Mouse (Mus musculus) R1 (cell line): ENCODE data around the gene Aspscr1.
A peak's percentile ranks its signal among the peaks of the same experiment; 100 is the strongest.

Experiments used
- DNase-seq: peaks from one replicate; pipeline ENCODE4 v3.0.0-alpha.2; 2018; ENCODE audit warnings: low read depth, low spot score

Gene Aspscr1

DNA sequence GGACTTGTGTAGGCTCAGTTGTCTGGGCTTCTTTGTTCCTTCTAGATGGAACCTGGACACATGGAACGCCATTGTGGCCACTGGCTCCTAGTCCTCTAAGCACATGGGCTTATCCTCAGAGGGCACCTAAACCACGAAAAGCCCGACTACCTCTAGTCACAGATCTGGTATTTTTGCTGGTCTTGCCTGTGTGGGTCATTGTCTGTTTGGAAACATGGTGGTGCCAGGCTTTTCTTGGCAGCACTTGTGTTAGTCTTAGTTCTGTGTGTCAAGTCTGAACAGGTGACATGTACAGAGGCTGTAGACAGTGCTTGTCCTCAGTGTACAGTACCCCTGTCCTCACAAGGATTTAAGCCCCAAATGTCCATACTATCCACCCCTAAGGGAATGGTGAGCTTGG is 10.8 kb downstream of the Aspscr1 start:
- DNase-seq: no peak

DNA sequence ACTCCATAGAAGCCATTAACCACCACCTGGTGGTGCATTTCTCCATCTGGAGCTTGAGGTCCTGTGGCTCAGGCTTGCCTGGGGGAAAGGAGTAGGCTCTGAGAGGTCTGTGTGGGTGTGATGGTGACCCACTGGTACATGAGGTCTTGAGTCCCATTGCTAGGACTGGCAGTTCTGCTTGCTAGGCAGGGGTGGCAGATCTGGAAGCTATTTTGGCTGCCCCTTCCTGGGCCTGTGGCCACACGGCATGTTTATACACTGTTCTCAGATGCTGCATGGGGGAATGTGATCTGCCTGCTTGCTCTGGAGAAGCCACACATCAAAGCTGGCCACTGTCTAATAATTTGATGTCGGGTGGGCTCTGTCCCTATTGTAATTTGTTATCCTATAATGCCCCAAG is 11.3 kb downstream of the Aspscr1 start:
- DNase-seq: no peak

DNA sequence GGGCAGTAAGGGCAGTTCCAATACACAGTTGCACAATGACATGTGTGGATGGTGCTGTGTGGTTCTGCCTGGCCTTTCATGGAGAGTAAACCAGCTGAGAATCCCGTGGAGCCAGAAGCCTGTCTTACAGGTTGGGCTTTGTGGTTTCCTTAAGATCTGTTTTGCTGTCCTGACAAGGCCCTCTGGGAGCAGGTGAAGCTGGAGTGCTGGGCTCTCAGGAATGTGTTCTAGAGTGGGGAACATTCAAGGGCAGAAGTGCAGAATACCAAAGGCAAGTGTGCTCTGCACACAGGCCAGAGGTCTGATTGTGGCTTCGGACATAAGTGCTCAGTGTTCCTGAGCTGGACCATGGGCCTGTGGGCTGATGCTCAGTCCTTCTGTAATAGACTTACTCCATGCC is 11.9 kb downstream of the Aspscr1 start:
- DNase-seq: no peak

DNA sequence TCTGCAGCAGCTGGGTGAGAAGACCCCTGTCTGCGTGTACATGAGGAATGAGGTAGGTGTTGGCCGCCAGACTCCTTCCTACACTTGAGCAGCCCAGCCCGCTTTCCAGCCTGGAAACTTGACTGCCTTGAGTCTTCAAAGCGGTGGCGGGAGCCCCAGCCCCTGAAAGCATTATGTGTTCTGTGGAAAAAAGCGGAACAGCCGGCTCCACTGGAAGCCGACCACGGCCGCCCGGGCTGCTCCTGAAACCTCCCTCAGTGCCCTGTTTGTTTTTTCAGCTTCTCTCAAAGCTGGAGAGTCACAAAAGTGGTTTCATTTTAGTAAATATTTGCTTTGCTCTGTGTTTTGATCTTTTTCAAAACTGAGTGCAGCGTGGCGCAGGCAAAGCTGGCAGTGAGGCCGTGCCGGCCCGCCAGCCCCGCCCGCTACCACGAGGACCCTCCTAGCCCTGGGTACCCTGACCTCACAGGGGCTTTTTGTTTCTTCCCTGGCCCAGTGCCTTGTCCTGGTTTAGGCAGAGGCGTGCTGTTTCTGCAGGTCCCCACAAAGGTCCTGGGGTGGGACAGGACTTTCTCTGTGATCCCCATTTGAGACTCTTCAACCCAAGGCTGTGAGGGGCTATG is 14.0 kb downstream of the Aspscr1 start:
- DNase-seq: no peak

DNA sequence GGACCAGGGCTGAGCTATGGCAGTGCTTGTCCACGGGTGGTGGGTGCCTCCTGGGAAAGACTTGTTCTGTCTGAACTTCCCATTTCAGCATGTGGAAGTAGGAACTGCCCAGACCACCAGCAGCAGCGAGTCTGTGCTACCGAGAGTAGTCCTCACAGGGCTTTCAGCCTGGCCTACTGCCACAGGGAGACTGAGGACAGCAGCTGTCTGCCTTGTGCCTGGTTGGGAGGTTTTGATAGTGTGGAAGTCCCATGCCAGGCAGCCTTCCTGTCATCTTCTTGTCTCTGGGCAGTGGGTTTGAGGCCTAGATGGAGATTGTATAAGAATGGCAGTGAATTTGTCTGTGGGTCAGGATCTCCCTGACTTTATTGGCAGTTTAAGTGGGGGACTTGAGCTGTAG is 16.6 kb downstream of the Aspscr1 start:
- no peak for DNase-seq

DNA sequence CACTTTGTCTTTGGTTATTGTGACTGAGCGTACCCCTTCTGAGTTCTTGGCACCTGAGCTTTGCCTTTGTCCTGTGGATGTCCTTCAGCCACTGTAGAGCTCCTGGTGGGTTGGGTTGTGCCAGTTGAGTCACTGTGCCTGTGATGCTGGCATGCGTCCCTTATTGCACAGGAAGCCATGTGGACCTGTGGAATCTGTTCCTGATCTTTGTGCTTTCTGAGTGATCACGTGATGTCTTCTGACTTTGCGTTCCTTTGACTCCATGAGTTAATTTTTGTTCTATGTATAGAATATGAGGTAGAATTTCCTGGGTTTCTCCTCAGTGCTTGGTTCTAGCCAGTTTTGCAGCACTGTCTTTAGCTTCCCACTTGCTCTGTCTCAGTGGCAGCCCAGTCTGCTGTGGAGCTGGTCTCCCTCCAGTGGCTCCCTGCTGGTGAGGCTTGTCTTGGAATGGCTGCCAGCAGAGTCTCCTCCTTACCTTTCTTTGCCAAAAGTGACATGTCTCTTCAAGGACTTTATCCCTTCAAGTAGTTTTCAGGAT is 19.8 kb downstream of the Aspscr1 start:
- no peak for DNase-seq

DNA sequence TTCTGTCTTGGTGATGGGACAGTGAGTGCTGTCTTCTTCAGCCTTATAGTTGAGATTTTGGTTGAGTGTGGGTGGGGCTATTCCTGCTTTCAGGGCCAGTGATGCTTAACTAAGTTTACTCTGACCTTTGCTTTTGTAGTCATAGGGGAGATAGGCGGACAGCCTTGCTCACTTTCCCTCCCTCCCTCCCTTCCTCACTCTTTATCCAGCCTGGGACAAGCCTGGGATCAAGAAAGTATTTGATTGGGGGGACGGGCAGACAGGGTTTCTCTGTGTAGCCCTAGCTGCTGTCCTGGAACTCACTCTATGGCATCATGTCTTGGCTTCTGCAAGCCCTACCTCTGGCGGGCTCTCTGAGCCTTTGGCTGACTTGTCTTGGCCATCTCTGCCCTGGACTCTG is 20.7 kb downstream of the Aspscr1 start:
- no peak for DNase-seq

DNA sequence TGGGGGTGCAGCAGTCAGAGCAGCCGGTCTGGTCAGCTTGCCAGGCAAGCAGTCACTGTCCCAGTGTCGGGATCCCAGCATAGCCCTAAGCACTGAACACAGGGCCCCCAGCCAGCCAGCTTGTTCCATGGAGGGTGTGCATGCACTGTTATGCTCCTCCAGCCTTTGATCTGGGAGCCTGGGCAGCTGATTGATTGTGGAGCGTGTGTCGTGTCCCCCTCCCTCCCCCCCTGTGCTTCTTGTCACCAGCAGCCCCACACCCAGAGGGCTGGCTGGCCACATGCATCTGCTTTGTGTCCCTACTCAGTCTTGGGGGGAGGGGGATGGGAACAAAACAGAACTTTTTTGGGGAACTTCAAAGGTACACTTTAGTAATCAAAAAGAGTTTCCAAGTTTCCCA is 22.4 kb downstream of the Aspscr1 start:
- no peak for DNase-seq

DNA sequence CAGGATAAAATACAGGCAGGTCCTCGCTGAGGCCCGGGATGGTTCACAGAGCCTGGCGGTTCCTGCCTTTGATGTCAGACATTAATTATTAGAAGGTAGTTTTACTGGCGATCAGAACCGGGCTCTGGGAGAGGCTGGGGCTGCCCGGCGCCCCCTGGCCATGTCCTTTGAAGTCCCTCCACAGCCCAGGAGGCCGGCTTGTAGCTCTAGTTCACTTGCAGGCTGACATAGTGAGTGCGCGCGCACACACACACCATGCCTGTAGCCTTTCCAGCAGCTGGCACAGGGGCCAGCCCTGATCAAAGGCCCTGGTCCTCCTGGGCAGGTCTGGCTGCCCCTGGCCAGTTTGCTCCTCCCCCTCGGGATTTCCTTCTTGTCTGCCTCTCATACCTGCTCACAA is 22.9 kb downstream of the Aspscr1 start:
- DNase-seq: no peak

DNA sequence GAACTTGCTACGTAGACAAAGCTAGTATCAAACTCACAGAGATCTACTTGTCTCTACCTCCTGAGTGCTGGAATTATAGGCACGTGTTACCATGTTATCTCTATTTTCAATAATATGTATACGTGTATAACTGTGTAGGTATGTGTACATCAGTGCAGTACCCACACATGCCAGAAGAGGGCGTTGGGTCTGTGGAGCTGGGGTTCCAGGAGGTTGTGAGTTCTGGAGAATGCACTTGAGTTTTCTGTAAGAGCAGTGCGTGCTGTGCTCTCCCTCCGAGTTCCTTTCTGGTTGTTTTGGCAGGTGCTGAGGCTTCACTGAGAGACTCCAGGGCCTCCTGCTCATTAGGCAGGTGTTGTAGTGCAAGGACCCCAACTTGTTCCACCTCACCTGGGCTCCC is 23.8 kb downstream of the Aspscr1 start:
- DNase-seq: peak; percentile 78

DNA sequence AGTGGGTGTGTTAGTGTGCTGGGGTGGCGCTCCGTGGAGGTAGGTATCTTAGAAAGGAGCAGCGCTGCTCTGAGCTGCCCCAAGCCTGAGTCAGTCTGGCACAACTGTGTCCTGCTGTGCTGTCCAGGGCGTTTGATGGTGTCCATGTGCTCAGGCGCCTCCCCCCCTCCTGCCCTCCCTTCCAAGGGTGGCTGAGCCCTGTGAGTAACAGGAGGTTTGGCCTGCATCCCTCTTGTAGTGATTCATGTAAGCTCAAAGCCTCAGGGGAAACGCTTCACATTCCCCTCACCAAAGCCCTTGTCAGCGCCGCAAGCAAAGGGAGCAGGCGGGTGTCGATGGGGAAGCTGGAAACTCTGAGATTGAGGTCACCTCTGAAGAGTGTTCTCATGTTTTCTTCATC is 25.0 kb downstream of the Aspscr1 start:
- DNase-seq: no peak

DNA sequence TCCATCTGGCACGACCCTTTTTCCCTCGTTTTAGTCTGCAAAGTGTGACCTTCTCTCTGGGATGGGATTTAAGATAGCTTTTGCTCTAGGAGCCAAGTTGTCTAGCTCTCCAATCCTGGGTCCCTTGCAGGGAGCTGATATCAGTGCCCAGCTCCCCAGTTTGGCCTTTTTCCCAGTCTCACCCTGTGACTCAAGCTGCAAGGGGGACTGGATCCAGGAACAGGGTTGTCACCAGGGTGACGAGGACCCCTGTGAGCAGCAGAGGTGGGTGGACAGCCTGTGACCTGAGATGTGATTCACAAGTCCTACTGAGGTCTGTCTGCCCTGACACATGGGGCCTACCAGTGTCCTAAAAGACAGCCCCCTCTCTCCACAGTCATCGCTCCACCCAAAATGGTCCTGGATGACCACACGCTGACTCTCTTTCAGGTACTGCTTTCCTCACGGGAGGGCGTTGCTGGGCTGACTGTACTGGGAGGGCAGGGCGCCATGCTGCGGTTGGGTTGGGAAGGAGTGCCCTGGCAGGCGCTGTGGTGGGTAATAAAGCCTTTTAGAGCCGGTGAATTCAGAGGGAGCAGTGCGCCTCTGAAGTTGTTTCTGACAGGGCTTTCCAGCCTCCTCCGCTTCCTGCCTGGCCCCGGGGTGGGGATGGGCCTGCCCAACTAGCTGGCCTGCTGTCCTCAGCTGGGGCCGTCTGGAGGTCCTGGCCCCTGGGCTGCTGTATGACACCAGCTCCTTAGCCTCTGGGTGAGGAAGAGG is 31.1 kb downstream of the Aspscr1 start:
- no peak for DNase-seq

DNA sequence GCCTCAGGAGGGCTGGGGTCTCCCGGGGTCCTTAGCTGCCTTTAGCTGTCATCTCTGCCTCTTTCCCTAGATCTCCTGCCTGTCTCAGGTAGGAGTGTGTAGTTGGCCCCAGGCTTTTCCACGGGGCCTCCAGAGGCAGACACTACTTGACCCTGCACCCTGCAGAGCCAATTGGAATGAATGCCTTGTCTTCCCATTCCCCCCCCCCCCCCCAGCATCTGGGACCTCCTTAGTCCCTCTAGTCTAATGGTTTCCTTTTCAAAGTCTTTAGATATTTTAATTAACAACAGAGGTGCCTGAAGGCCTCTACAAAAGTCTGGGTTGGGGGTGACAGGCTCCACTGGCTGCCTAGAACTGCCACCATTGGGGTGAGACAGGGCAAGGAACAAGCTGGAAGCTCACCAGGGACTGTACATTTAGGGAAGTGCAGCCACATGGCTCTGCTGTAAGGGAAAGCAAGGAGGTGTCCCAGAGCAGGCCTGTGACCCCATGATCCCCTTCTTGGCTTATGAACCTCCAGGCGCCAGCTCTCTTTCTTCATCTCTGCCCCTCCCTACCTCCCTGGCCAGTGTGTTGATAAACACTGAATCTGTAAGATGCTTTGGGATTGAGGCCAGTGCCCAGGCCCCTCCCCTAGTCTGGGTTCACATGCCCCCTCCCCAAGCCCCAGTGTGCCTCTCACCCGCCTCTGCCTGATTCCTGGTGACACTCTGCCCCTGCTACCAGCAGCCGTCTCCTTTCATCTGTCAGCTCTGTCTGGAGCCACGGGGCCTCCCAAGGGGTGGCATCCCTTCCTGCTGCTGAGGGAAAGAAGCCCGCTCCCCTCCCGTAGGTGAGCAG is 31.9 kb downstream of the Aspscr1 start:
- DNase-seq: peak; percentile 59

DNA sequence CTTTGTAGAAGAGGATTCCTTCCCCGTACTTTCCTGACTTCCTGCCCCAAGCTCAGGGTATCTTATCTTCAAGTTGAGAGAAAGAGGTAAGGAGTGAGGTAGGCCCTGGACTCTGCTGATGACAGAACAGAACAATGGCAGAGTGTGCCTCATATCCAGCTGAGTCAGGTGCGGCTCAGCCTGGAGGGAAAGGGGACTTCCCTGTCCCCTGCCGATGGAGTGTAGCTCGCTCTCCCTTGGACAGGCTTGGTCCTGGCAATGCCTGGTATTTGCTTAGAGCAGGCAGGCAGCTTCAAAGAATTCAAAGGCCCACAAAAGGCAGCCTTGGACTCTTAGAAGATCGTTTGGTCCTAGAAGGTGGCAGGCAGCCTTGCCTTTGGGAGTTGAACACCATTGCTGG is 33.3 kb downstream of the Aspscr1 start:
- DNase-seq: no peak

DNA sequence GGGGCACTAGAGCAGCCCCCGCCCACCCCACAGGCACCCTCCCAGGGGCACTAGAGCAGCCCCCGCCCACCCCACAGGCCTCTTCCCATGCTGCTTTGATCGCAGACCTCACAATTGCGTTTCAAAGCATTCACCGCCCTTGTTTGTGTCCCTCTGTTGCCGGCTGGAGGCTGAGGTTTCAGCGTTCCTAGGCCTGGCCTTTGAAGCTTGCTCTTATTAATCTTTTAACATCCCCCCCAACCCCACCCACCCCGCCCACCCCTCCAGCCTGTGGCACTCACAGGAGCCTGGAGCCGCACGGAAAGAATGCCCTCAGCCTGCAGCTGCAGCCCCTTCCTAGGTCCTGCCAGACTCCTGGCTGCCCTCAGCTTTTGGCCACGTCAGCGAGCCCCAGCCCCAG is 34.5 kb downstream of the Aspscr1 start:
- DNase-seq: no peak

DNA sequence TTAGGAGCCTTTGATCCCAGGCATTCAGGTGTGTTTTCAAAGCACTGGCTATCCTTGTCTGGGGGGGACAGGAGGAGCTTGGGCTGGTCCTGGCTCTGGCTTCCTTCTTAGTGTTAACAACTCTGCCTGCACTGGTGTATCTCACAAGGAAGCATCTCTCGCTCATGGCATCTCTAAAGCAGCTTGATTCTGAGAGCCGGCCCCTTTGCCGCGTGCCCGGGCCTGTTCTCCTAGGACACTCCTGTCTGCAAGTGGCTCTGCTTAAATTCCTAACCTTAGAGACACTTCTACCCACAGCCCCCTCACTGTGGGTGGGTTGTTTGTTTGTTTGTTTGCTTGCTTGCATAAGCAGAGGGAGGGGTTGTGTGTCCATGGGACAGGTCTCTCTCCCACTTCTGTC is 35.2 kb downstream of the Aspscr1 start:
- no peak for DNase-seq

DNA sequence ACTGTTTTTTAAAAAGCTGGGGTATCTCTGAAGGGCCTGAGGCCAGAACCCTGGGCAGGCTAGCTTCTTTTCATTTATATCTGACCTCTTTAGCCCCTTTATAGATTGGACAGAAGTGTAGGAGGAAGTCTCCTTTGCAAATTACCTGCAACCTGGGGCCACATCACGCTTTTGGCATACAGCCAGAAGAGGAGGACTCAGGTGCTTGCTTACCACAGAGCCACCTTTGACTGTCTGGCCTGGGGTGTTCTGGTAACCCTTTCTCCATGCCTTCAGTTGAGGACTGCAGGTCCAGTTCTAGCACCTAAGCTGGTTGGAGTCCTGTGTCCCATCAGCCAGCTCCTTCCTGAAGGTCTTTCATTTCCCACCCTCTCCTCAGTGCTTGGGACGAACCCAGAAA is 36.8 kb downstream of the Aspscr1 start:
- DNase-seq: no peak

DNA sequence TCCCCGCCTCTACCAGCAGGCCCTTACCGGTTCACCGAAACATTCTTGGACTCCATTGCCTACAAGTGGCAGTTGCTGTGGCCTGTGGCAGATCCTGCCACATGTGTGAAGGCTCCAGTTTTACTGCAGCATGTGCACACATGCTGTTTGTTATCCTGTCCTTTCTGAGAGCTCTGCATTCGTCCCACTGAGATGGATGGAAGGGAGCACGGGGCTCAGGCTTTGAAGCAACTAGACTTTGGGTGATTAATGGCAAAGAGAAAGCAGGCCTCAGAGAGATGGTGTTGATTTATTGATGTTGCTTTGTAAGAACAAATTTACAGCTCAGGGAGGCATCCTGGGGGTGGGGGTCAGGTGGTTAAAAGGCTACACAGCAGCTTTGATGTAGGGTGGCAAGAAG is 37.9 kb downstream of the Aspscr1 start:
- no peak for DNase-seq

DNA sequence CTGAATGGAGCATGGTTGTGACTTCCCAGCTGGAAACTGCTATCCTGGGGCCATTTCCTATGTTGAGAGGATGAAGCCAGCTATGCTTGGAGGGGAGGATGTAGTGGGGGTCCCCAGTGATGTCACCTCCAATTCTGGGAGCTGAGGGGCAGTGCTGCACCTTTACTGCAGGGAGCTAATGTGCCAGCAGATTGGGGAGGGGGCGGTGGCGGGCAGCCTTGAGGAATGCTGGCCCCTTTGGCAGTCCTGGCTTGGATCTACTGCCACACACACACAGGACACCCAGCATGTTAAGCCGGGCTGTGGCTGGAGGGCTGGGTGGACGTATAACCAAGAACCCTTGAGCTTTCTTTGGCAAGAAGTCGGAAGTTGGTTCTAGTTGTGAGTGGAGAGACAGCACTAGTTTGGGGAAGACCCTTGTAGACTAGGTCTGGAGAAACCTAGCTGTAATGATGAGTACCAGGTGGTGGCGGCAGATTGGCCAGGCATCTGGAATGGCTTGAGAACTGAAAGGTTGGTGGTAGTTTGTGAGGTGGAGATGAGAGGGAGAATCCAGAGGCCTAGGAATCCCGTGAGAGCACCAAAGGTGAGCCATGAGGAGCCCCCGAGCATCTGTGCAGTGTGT is 39.3 kb downstream of the Aspscr1 start:
- no peak for DNase-seq

DNA sequence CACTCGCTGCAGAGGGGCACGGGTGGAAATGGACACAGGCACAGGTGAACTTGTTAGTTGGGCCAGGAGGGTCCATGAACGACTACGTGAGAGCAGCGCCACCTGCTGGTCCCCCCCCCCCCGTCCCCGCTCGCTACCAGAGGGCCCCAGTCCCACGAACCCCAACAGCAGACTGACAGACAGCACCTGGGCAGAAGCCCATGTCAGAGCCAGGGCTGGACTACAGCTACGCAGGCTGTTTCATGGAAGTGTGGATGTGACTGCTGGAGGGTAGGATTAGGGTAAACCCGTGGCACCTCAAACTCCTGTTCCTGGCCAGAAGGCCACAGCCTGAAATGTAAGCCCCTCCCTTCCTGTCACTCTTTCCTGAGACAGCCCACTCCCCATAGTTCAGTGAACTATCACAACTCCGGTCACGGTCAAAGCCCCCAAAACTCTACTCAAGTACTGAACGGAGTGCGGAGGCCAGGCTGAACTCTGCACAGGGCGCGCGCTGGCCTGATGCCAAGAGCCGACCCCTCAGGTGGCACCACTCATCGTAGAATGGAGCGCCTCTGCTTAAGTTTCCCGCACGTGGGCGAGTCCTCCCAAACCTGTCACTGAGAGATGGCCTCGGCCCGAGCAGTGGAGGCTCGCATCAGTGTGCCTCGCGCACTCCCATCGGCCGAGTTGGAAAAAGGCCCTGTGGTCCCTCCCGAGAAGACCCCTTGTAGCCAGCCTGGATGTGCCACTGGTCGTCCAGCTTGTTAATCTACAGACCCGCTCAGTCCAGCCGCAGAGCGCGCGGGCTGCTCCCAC is 40.2 kb downstream of the Aspscr1 start:
- DNase-seq: peak; percentile 73
